Mouse (Mus musculus) small intestine, adult 10 weeks (tissue): Measurements from ENCODE around the gene Stac2. TPM values are rescaled to one million over a fixed set of nuclear protein-coding genes. Genes with fewer than 3 reads are reported as not detected.

ENCODE experiments used
- polyA plus RNA-seq: library from polyadenylated mRNA; stranded (reverse); fragments of 350-450 nt; fragmentation: Illumina TruSeq; extraction: RNeasy Lipid Tissue Mini Kit (QIAGEN cat#74804); gene quantifications from one replicate; pipeline ENCODE4 v1.2.3, GENCODE M21; 2014; ENCODE audit warnings: low replicate concordance

Stac2 gene
- polyA plus RNA-seq = not detected

DNA sequence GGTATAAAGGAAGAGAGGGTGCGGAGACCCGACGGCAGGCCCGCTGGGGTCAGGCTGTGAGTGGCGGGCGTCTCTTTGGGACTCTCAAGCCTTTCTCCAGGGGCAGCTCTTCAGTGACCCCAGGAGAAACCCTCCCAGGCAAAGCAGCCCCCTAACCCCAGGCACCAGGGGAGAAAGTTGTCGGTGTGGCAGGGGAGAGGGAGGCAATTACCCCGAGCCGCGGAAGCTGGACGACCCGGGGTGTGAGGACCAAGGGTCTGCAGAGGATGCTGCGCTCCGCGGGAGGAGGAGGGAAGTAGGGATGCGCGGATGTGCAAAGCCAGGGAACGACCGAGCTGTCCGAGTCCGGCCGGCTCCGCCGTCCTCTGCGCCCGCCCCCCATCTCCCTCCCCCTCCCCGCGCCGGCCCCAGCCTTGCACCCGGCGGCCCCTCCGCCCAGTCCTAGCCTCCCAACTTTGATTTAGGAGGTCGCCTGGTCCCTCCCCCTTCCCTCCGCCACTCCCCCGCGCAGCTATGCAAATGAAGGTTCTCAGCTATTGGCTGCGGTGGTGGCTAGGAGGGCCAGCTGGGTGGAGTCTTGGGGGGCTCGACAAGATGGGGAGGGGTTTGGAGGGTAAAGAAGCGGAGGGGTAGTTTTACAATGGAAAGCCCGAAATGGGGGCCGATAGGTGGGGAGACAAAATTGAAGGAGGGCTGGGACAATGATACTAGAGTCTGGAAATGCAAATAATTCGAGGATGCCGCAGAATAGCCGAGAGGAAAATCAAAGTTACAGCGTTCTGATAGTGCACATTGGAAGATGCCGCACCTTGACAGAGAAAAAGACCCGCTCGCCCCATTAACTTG lies at the start of gene Stac2:
TSS of gene Stac2 (minus strand) at position 474 of the 846 bp plus-strand sequence.

DNA sequence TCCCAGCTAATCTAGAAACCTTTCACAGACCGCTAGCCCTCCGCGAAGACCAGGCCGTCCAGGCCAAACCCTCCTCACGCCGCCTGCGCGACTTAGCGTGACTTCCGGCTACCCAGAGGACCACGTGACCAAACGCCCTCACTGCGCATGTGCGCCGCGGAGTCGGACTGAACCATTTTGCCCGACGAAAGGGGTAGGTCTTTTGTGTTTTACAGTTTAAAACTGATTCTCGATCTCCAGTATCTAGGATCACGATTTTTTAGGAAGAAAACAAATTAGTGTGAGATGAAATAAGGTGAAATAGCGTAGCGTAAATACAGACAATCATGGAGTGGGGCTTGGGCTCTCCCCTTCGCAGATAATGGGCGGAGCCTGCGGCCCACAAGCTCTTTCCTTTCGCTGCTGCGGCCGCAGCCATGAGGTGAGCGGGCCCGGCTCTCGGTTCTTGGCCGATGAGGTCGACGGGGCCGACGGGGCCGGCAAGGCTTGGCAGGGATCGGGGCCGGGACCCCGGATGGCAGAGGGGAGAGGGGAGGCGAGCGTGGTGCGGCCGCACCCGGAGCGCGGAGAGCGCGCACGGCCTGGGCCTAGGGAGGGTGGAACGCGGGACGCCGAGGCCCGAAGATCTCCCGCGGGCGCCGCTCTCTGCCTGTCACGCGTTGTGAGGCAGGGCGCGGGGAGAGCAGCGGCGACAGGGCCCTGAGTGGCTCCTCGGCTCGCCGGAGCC lies 26.5 kb downstream of the Stac2 start, which contains the start of gene Rpl19:
TSS of gene Rpl19 (plus strand) at position 141 of the 727 bp plus-strand sequence.

DNA sequence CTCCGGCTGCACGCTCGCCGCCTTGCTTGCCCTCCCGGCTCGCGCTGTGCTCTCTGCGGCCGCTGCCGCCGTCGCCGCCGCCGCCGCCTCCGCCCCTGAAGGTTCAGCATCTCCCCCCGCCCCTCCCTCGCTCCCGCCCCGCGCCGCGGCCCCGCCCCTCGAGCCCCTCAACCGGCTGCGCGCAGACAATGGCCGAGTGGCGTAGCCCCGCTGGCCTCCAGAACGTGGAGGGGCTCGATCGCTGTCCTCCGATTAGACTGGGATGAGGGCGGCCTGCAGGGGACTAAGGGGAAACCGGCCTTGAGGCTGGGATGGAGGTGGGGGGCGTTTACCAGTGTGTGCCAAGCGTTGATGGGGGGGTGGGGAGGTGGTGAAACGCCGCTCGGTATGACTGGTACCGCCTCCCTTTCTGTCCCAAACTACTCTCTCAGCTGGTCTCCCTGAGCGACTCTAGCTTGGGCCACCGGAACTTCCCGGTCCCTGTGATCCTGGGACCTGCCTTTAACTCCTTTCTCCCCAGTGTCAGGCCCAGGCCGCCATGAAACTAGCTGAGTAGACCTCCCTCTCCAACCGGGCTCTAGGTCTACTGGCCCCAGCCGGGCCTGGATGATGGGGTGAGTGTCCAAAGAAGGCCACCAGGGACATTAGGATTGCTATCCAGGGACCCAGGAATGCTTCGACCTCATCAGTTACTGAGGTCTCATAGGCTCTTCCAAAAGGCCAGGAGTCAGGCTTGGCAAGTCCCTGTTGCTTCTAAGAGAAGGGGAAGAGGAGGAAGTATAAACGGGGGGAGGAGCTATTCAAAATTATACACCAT lies 30.5 kb downstream of the Stac2 start, which contains the start of gene Cacnb1:
TSS of gene Cacnb1 (minus strand) at position 480 of the 817 bp plus-strand sequence.

DNA sequence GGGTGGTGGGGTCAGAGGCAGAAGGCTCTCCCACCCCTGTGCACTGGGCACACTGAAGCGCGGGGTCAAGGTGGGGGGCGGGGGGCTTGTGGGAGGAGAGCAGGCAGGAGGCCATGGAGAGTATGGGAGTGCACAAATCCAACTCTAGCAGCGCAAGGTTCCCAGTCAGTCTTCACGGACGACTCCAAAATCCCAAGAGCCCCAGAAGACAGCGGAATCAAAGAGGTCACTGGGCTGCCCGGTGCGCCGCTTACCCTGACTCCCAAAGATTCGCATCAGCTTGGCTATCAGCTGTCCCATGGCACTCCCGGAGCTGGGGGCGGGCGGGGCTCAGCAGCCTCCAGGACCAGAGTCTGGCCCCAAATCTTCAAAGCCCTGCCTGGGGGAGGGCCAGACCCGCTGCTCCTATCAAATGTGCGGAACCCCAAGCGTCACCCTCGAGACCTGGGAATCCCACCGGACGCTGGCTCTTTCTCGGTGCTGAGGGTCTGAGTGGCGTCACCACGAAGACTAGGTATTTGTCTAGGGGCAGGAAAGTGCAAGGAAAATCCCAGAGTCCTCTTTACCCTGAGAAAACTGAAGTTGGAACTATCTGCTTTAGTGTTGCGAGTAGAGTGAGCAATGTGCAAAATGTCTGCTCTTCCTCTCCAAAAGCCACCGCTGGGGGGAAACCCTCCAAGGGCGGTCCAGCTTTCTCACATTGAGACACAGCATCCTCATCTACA lies 57.5 kb downstream of the Stac2 start, which contains the start of gene Arl5c:
TSS of gene Arl5c (minus strand) at position 618 of the 725 bp plus-strand sequence.

Other genes starting within 250 kb of the Stac2 start
- 1.7 TPM for gene B230217C12Rik, start 212.7 kb downstream of the Stac2 start, polyA plus RNA-seq
- 1.5 TPM for gene Fbxo47, start 169.3 kb downstream of the Stac2 start, polyA plus RNA-seq
- gene Plxdc1, start 67.0 kb downstream of the Stac2 start, polyA plus RNA-seq = not detected
- gene Arl5c, start 57.3 kb downstream of the Stac2 start, polyA plus RNA-seq = not detected
- not detected for gene Cacnb1, start 30.4 kb downstream of the Stac2 start, polyA plus RNA-seq
- gene Rpl19, start 26.8 kb downstream of the Stac2 start, polyA plus RNA-seq = 34.7 TPM
- gene Fbxl20, start 96.9 kb upstream of the Stac2 start, polyA plus RNA-seq = 13.2 TPM
- gene Med1, start 139.8 kb upstream of the Stac2 start, polyA plus RNA-seq = 37.7 TPM
- 28.2 TPM for gene Cdk12, start 149.6 kb upstream of the Stac2 start, polyA plus RNA-seq